Mouse (Mus musculus): ENCODE measurements around the gene F3. TPM values are rescaled to one million over a fixed set of nuclear protein-coding genes. Genes with fewer than 3 reads are reported as not detected.

The F3 gene
- total and polyA plus RNA-seq, 3 experiments = 0.46 to 0.73 (median 0.55) TPM

GRCm38 (mm10) chr3:121710894-121711531 lies 12.3 kb upstream of the F3 start:
- in situ Hi-C loops (cut with MboI; ENCODE audit: low pct_ligation_motif_present, low pct_unique_long_range_greater_than_20kb, low sequenced_read_pairs) = loop anchor here (25.0 kb wide), 1 partner anchor 399 kb away; no protein-coding TSS in a partner anchor
- H3K79me2 ChIP-seq (replicated peaks; ENCODE audit: control insufficient read depth, extremely low read depth, insufficient read depth, poor library complexity, severe bottlenecking) = no peaks in the 10 kb centered on the region
- H3K4me3 ChIP-seq (replicated peaks in 1 of 3; ENCODE audit: low read depth in 2 of 3, low read length in 2 of 3, poor library complexity in 1 of 3) = no peak overlapping the region
- no peaks in the 10 kb centered on the region for H3K27me3 ChIP-seq (replicated peaks)
- H3K9ac ChIP-seq (ENCODE audit: insufficient read depth, low read depth) = no peak overlapping the region
- no peak for DNase-seq (ENCODE audit: extremely low read depth)
- no peaks in the 10 kb centered on the region for H3K4me1 ChIP-seq (ENCODE audit: control insufficient read depth in 1 of 2, insufficient read depth in 2 of 2)
- no peak overlapping the region for H3K4me2 ChIP-seq (ENCODE audit: insufficient read depth, low read depth, poor library complexity, severe bottlenecking)
- no peaks in the 10 kb centered on the region for H3K36me3 ChIP-seq (replicated peaks in 1 of 2; ENCODE audit: control insufficient read depth in 1 of 2, insufficient read depth in 1 of 2, low read length in 1 of 2)
- H3K9me3 ChIP-seq (replicated peaks; ENCODE audit: low read length) = no peaks in the 10 kb centered on the region
- no peak for TF ChIP-seq ZNF384 (IDR thresholded peaks at IDR 0.05; ENCODE audit: low read depth, low read length)
- no peak for TF ChIP-seq E2F4 (IDR thresholded peaks at IDR 0.05; ENCODE audit: insufficient replicate concordance, low read depth, low read length)
- TF ChIP-seq SIN3A (IDR thresholded peaks at IDR 0.05; ENCODE audit: low read length) = no peak
- H3K27ac ChIP-seq (ENCODE audit: insufficient read depth, low read depth) = no peak overlapping the region
- dilution Hi-C loops (cut with MboI; ENCODE audit: extremely low pct_ligation_motif_present, extremely low pct_unique_long_range_greater_than_20kb, low sequenced_read_pairs) = no loop called here

- H3K4me3 ChIP-seq (replicated peaks in 1 of 3; ENCODE audit: low read depth in 2 of 3, low read length in 2 of 3, poor library complexity in 1 of 3) = no peak overlapping the region
- dilution Hi-C loops (cut with MboI; ENCODE audit: extremely low pct_ligation_motif_present, extremely low pct_unique_long_range_greater_than_20kb, low sequenced_read_pairs) = no loop called here
- in situ Hi-C loops (cut with MboI; ENCODE audit: low pct_ligation_motif_present, low pct_unique_long_range_greater_than_20kb, low sequenced_read_pairs) = loop anchor here (25.0 kb wide), 1 partner anchor 400 kb away; no protein-coding TSS in a partner anchor
- H3K36me3 ChIP-seq (replicated peaks in 1 of 2; ENCODE audit: control insufficient read depth in 1 of 2, insufficient read depth in 1 of 2, low read length in 1 of 2) = no peaks in the 10 kb centered on the region
- no peak overlapping the region for H3K27ac ChIP-seq (ENCODE audit: insufficient read depth, low read depth)
- H3K4me2 ChIP-seq (ENCODE audit: insufficient read depth, low read depth, poor library complexity, severe bottlenecking) = no peak overlapping the region
- no peaks in the 10 kb centered on the region for H3K79me2 ChIP-seq (replicated peaks; ENCODE audit: control insufficient read depth, extremely low read depth, insufficient read depth, poor library complexity, severe bottlenecking)
- H3K9me3 ChIP-seq (replicated peaks; ENCODE audit: low read length) = no peaks in the 10 kb centered on the region
- TF ChIP-seq BHLHE40 (IDR thresholded peaks at IDR 0.05; ENCODE audit: low read depth, low read length) (no peak), KAT2A (IDR thresholded peaks at IDR 0.05; ENCODE audit: insufficient replicate concordance, low read length) (no peak), RAD21 (IDR thresholded peaks at IDR 0.05; ENCODE audit: low read depth, low read length) (no peak), ZC3H11A (IDR thresholded peaks at IDR 0.05; ENCODE audit: low read depth, low read length) (no peak), MAX (IDR thresholded peaks at IDR 0.05; ENCODE audit: low read length) (no peak), RCOR1 (conservative IDR thresholded peaks at IDR 0.05; ENCODE audit: low read depth, low read length) (no peak), PAX5 (IDR thresholded peaks at IDR 0.05; ENCODE audit: low read length) (no peak), MYC (IDR thresholded peaks at IDR 0.05; ENCODE audit: low read depth, low read length) (no peak), E2F4 (IDR thresholded peaks at IDR 0.05; ENCODE audit: insufficient replicate concordance, low read depth, low read length) (no peak), ZMIZ1 (IDR thresholded peaks at IDR 0.05; ENCODE audit: low read depth, low read length) (no peak), NELFE (IDR thresholded peaks at IDR 0.05; ENCODE audit: low read depth, low read length) (no peak), TBP (conservative IDR thresholded peaks at IDR 0.05; ENCODE audit: low read depth, low read length) (no peak), IRF4 (IDR thresholded peaks at IDR 0.05; ENCODE audit: low read depth, low read length) (no peak), JUN (IDR thresholded peaks at IDR 0.05; ENCODE audit: insufficient read depth, low read depth, low read length) (no peak), MEF2A (IDR thresholded peaks at IDR 0.05; ENCODE audit: borderline replicate concordance, low read depth, low read length) (no peak), EP300 (IDR thresholded peaks at IDR 0.05; ENCODE audit: low read length) (no peak)
- H3K27me3 ChIP-seq (replicated peaks) = no peaks in the 10 kb centered on the region
- no peaks in the 10 kb centered on the region for H3K4me1 ChIP-seq (ENCODE audit: control insufficient read depth in 1 of 2, insufficient read depth in 2 of 2)
- H3K9ac ChIP-seq (ENCODE audit: insufficient read depth, low read depth) = no peak overlapping the region
- no peak for DNase-seq (ENCODE audit: extremely low read depth)
Measured at GRCm38 (mm10) chr3:121712222-121712621, 11.1 kb upstream of the F3 start.
